Mouse (Mus musculus): ENCODE data around the gene Mrps18b. TPM values are rescaled to one million over a fixed set of nuclear protein-coding genes. Genes with fewer than 3 reads are reported as not detected.

The Mrps18b gene
- polyA plus RNA-seq, 3 experiments from 2014 or later = 35.8 to 82.5 (median 75.5) TPM

GRCm38 (mm10) chr17:35873774-35874519 is 42.2 kb downstream of the Mrps18b start:
- no peak for ATAC-seq

GRCm38 (mm10) chr17:35870884-35871696 is 45.1 kb downstream of the Mrps18b start:
- ATAC-seq = no peak

GRCm38 (mm10) chr17:35870151-35870883 is 45.9 kb downstream of the Mrps18b start:
- ATAC-seq = peak; percentile 75

GRCm38 (mm10) chr17:35869346-35870067 is 46.7 kb downstream of the Mrps18b start:
- ATAC-seq = no peak

DNA sequence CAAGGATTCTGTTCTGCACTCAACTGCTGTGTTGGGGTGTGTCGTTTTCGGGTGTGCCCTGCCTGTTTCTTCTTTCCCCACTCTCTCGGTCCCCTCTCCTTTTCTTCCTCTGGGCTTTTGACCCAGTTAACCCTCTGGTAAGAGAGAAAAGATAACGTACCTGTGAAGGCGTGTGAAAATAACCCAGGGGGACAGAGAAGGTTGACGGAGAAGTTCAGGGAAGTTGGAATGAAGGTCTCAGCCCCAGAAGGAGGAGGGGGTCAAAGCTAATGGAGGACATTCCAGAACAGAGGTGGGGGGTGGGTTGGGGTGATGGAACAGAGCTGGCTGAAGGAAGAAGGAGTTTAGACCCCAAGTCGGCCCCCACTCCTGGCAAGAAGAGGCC is 47.2 kb downstream of the Mrps18b start:
- ATAC-seq = no peak

GRCm38 (mm10) chr17:35868165-35868820 is 47.9 kb downstream of the Mrps18b start:
- peak; percentile 45 for ATAC-seq

GRCm38 (mm10) chr17:35866911-35867890 is 49.0 kb downstream of the Mrps18b start:
- no peak for ATAC-seq

- ATAC-seq = no peak
Observed at GRCm38 (mm10) chr17:35866281-35866831, 49.8 kb downstream of the Mrps18b start.

DNA sequence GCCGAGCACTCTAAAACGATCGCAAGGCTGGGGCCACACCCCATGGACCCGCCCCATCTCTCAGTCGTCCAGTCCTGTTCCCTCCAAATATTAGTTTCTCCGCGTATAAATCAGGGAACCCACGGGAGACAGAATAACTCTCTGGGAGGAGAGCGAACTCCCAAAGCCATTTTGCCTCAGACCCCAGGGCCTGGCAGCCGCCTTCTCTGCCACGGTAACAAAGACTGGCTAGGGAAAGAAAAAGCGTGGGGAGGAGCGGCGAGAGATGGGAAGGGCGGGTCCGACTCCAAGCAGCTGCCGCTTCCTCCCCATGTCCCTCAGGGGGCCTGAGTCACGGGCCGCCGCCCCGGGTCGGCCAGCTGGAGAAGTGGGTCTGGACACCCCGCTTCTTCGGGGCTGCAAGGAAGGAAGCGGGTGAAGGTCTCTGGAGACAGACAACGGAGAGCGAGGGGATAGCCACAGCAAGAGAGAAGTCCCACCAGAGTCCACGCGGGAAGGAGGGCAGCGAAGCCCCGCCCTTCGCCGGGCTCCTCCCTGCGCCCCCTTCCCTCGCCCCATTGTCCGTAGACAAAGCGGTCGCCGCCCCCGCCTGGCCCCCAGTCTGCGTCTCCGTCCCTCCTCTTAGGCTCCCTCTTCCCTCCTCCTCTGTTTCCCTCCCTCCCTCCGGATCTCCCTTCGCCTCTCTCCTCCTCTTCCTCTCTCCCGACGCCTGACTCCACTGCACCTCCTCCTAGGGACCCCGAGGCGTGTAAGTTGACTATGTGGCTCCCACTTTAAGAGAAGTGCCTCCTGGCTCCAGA is 50.5 kb downstream of the Mrps18b start, which contains the start of gene Ppp1r18:
Gene Ppp1r18, plus strand, starts transcription at position 113 of the 800 bp plus-strand sequence.
- no peak for ATAC-seq

DNA sequence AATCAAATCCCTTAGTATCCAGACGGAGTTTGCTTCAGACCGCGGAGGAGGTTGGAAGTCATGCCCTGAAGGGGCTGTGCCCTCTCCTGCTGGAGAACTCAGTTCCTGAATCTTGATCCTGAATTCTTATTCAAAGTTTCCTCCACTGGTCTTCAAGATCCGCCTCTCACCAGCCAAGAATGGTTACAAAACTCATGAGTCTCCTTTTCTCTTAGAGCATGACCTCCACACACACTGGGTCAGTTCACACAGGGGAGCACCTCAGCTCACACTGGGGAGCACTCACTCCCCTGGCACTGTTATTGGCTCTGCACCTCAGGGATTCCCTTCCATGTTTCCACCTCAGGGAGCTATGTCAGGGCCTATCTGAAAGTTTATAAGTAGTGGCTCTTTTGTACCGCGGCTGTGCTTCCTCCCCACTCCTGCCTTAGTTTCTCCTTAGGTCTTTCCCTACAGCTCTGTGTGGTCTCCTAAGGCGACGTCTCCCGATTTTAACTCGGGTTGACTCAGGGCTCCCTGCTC is 51.3 kb downstream of the Mrps18b start:
- ATAC-seq = no peak

DNA sequence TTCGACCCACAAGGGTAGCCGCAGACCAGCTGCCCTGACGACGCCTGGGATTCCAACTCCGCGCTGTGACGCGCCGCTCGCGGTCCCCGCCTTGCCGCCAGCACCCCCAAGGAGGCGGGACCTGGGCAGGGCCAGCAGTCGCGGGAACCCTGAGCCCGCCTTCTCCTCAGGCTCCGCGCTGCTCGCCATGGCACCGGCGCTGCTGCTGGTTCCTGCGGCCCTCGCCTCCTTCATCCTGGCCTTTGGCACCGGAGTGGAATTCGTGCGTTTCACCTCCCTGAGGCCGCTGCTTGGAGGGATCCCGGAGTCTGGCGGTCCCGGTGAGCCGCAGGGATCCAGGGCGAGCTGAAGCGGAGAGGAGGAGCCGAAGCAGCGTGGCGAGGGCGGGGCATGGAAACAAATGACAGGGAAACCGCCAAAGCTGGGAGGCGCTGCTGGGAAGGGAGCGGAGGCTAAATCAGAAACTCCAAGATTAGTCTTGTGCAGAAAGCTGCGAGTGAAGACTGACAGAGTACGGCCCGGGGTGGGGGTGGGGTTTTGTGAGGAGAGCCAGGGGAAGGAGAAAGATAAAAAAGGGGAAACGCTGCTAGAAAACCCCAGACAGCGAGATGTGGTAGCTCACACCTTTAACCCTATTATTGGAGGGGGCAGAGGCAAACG is 54.9 kb downstream of the Mrps18b start, which contains the start of gene Nrm:
Gene Nrm, plus strand, starts transcription at position 121 of the 660 bp plus-strand sequence.
- ATAC-seq = peak; percentile 89

DNA sequence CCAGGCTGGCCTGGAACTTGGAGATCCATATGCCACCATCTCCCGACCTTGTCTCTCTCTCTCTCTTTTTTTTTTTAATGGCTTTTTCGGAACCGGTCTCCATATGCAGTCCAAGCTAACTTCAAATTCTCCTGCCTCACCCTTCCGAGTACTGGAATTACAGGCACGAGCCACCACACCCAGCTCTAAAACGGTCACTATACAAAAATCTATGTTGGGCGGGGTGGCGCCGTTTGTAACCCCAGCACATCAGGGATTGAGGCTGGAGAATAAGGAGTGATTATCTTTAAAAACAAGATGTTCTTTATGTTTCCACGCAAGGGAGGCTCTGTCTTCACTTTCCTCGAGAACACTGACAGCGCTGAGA is 55.4 kb downstream of the Mrps18b start:
- no peak for ATAC-seq

Other genes starting within 250 kb of the Mrps18b start
- 10 to 100 TPM; 10.4 to 13.2 (median 12.7) TPM for gene Vars2, start 248.8 kb downstream of the Mrps18b start, polyA plus RNA-seq (2017; shearing (Covaris generic))
- gene Gtf2h4, start 242.7 kb downstream of the Mrps18b start, polyA plus RNA-seq (2017; shearing (Covaris generic)) = 10 to 100 TPM; 16.7 to 24.7 (median 17.9) TPM
- gene Ddr1, start 211.8 kb downstream of the Mrps18b start, polyA plus RNA-seq (2017; shearing (Covaris generic)) = 1 to 10 TPM in 1 of 3 experiments, under 1 TPM in 2; 0.65 to 1.1 (median 0.73) TPM
- gene Ier3, start 94.7 kb downstream of the Mrps18b start, polyA plus RNA-seq (2017; shearing (Covaris generic)) = 10 to 100 TPM in 1 of 3 experiments, 1 to 10 TPM in 1, under 1 TPM in 1; 0.54 to 11.8 (median 1.3) TPM
- 10 to 100 TPM; 20.5 to 31.1 (median 28.1) TPM for gene Flot1, start 93.2 kb downstream of the Mrps18b start, polyA plus RNA-seq (2017; shearing (Covaris generic))
- 100 to 1,000 TPM; 404 to 882 (median 514) TPM for gene Tubb5, start 78.1 kb downstream of the Mrps18b start, polyA plus RNA-seq (2017; shearing (Covaris generic))
- gene Mdc1, start 74.9 kb downstream of the Mrps18b start, polyA plus RNA-seq (2017; shearing (Covaris generic)) = 10 to 100 TPM in 1 of 3 experiments, 1 to 10 TPM in 2; 6.1 to 10.7 (median 7.1) TPM
- gene Nrm, start 55.1 kb downstream of the Mrps18b start, polyA plus RNA-seq (2017; shearing (Covaris generic)) = 10 to 100 TPM; 25.4 to 64.8 (median 27.4) TPM
- 100 to 1,000 TPM; 194 to 273 (median 213) TPM for gene Ppp1r18, start 50.8 kb downstream of the Mrps18b start, polyA plus RNA-seq (2017; shearing (Covaris generic))
- gene Dhx16, start 36.6 kb downstream of the Mrps18b start, polyA plus RNA-seq (2017; shearing (Covaris generic)) = 10 to 100 TPM; 17.4 to 36.1 (median 19.5) TPM
- 10 to 100 TPM; 15.3 to 21.6 (median 15.4) TPM for gene 2310061I04Rik, start 19.0 kb downstream of the Mrps18b start, polyA plus RNA-seq (2017; shearing (Covaris generic))
- gene Atat1, start 6.3 kb downstream of the Mrps18b start, polyA plus RNA-seq (2017; shearing (Covaris generic)) = 10 to 100 TPM in 2 of 3 experiments, 1 to 10 TPM in 1; 9.5 to 16.2 (median 10.5) TPM
- 10 to 100 TPM; 49.4 to 63.1 (median 51.7) TPM for gene Ppp1r10, start within 50 bp of the Mrps18b start, polyA plus RNA-seq (2017; shearing (Covaris generic))
- gene Abcf1, start 53.4 kb upstream of the Mrps18b start, polyA plus RNA-seq (2017; shearing (Covaris generic)) = 100 to 1,000 TPM; 113 to 143 (median 123) TPM
- 1 to 10 TPM; 7.6 to 9.2 (median 8.8) TPM for gene Gnl1, start 63.5 kb upstream of the Mrps18b start, polyA plus RNA-seq (2017; shearing (Covaris generic))
- gene Prr3, start 63.8 kb upstream of the Mrps18b start, polyA plus RNA-seq (2017; shearing (Covaris generic)) = 10 to 100 TPM; 13.8 to 22.0 (median 19.8) TPM
- gene H2-T24, start 104.2 kb upstream of the Mrps18b start, polyA plus RNA-seq (2017; shearing (Covaris generic)) = 10 to 100 TPM; 26.0 to 35.7 (median 32.8) TPM
- gene H2-T23, start 116.5 kb upstream of the Mrps18b start, polyA plus RNA-seq (2017; shearing (Covaris generic)) = 1,000 to 10,000 TPM in 1 of 3 experiments, 100 to 1,000 TPM in 2; 834 to 1,491 (median 990) TPM
- gene H2-T22, start 126.4 kb upstream of the Mrps18b start, polyA plus RNA-seq (2017; shearing (Covaris generic)) = 100 to 1,000 TPM; 428 to 527 (median 477) TPM
- gene Gm6034, start 126.6 kb upstream of the Mrps18b start, polyA plus RNA-seq (2017; shearing (Covaris generic)) = under 1 TPM in 2 of 3 experiments, not detected in 1; 0.33 to 0.87 TPM
- under 1 TPM in 1 of 3 experiments, not detected in 2; 0.30 TPM for gene Gm11127, start 142.0 kb upstream of the Mrps18b start, polyA plus RNA-seq (2017; shearing (Covaris generic))
- gene Gm19684, start 205.3 kb upstream of the Mrps18b start, polyA plus RNA-seq (2017; shearing (Covaris generic)) = 1 to 10 TPM; 1.8 to 5.8 (median 2.4) TPM
- 1 to 10 TPM in 1 of 3 experiments, not detected in 2; 1.3 TPM for gene Gm7030, start 213.0 kb upstream of the Mrps18b start, polyA plus RNA-seq (2017; shearing (Covaris generic))

Measured in inflammation-experienced regulatory T-cells, adult 6 months (primary cell).